Mouse (Mus musculus) erythroid progenitor cell, adult 5-6 weeks (primary cell): ENCODE data around the gene Gm49358. TPM values are rescaled to one million over a fixed set of nuclear protein-coding genes. Genes with fewer than 3 reads are reported as not detected.
A peak's percentile ranks its signal among the peaks of the same experiment; 100 is the strongest.

Experiments
- ATAC-seq: replicated peaks from 2 replicates; pipeline ENCODE4 v1.8.0; 2016; ENCODE audit warnings: moderate number of reproducible peaks, mild to moderate bottlenecking, moderate TSS enrichment, inconsistent platforms; ENCODE audit not compliant: poor library complexity, low FRiP score, severe bottlenecking
- total RNA-seq, 2 experiments: library from RNA; stranded (forward) in 1 of 2; stranded (reverse) in 1 of 2; fragments of 150-400 nt in 1 of 2; fragments of 186-747, 209-891 nt in 1 of 2; gene quantifications; 2 replicates each; pipeline versions ENCODE4 v1.2.3 to v1.2.4; 2015 to 2017; ENCODE audit warnings: low replicate concordance in 2 of 2

Gm49358 gene
- total RNA-seq, 2 experiments from 2014 or later: 2.9 TPM; not detected in 1

GRCm38 (mm10) chr10:86777614-86778319, 14.0 kb downstream of the Gm49358 start:
- no peak; the same call in 1 of the 2 replicates for ATAC-seq

- ATAC-seq: peak; percentile 93
These were observed 14.8 kb downstream of the Gm49358 start, which contains the start of gene Nt5dc3 for GRCm38 (mm10) chr10:86778398-86779116. Nt5dc3 (plus strand) TSS chr10:86779005.

- peak; percentile 16; the same call in 1 of the 2 replicates for ATAC-seq
These were observed 15.5 kb downstream of the Gm49358 start for GRCm38 (mm10) chr10:86779117-86779755.

GRCm38 (mm10) chr10:86779816-86780500, 16.2 kb downstream of the Gm49358 start:
- no peak for ATAC-seq

GRCm38 (mm10) chr10:86781641-86782040, 17.9 kb downstream of the Gm49358 start:
- ATAC-seq: no peak

GRCm38 (mm10) chr10:86782656-86783055, 18.9 kb downstream of the Gm49358 start:
- no peak for ATAC-seq

- no peak for ATAC-seq
These were observed 19.8 kb downstream of the Gm49358 start for GRCm38 (mm10) chr10:86783561-86783960.

- ATAC-seq: no peak
These were observed 20.4 kb downstream of the Gm49358 start for GRCm38 (mm10) chr10:86784126-86784675.

GRCm38 (mm10) chr10:86785396-86785795, 21.6 kb downstream of the Gm49358 start:
- ATAC-seq: no peak

- ATAC-seq: no peak
These were observed 22.3 kb downstream of the Gm49358 start for GRCm38 (mm10) chr10:86786083-86786482.

GRCm38 (mm10) chr10:86788193-86788592, 24.4 kb downstream of the Gm49358 start:
- ATAC-seq: no peak

- ATAC-seq: no peak
These were observed 25.4 kb downstream of the Gm49358 start for GRCm38 (mm10) chr10:86789146-86789672.

- ATAC-seq: no peak
These were observed 27.9 kb downstream of the Gm49358 start for GRCm38 (mm10) chr10:86791507-86792184.

- ATAC-seq: no peak
These were observed 29.8 kb downstream of the Gm49358 start for GRCm38 (mm10) chr10:86793509-86793951.

- no peak for ATAC-seq
These were observed 30.4 kb downstream of the Gm49358 start for GRCm38 (mm10) chr10:86794196-86794595.

GRCm38 (mm10) chr10:86794794-86795535, 31.2 kb downstream of the Gm49358 start:
- no peak for ATAC-seq

GRCm38 (mm10) chr10:86796073-86796741, 32.4 kb downstream of the Gm49358 start:
- no peak for ATAC-seq

- ATAC-seq: no peak
These were observed 43.6 kb downstream of the Gm49358 start for GRCm38 (mm10) chr10:86807362-86807761.
